9 mouse cellular contexts compared by ENCODE assay signal in genomic region chr4:120225135-120225780, GRCm38 (mm10).
DNase-seq lines count a peak whose midpoint lies in the region; ATAC-seq and TF ChIP-seq lines count a peak whose summit lies in the region.
"Had no signal": no experiment of that assay in that cellular context is flagged by ENCODE, and none has a peak within 500 bp of the region (broad histone marks: within the 10 kb centered on the region; RNA-seq: fewer than 3 reads in every experiment).

No protein-coding gene starts in this region.

- TF ChIP-seq POLR2A in bone marrow macrophage, adult 2 months (IDR thresholded peaks at IDR 0.05; ENCODE audit: borderline replicate concordance, low read depth, low read length) = no peak

- no peak overlapping the region for H3K4me3 ChIP-seq in bone marrow macrophage, adult 2 months (ENCODE audit: insufficient read depth, low read length)
- H3K4me3 ChIP-seq: limb, embryonic 15.5 days had no signal

- ATAC-seq in erythroblast, adult 5-6 weeks (replicated peaks; ENCODE audit: low FRiP score, poor library complexity, severe bottlenecking) = 0 out of 2 replicates have a peak, but pooled peaks have one; percentile 19
- peak; percentile 71 for ATAC-seq in megakaryocyte, adult 5-6 weeks (ENCODE audit: poor library complexity, severe bottlenecking)
- no peak for ATAC-seq in erythroid progenitor cell, adult 5-6 weeks (replicated peaks; ENCODE audit: low FRiP score, poor library complexity, severe bottlenecking)

- TF ChIP-seq CTCF in bone marrow macrophage, adult 2 months (IDR thresholded peaks at IDR 0.05; ENCODE audit: low read depth, low read length) = peak; percentile 78

- intact Hi-C loops in heart, postnatal 36 days (cut with DNase I) = loop anchor here (1.0 to 2.0 kb wide), 3 partner anchors 74 to 156 kb away; no protein-coding TSS in a partner anchor

- DNase-seq in MEL-GATA-1-ER (ENCODE audit: extremely low read depth, low read depth) = peak; percentile 44
- peak; percentile 77 for DNase-seq in heart, postnatal 36 days
- DNase-seq in layer of hippocampus, postnatal 25 days (ENCODE audit: extremely low spot score in 1 of 2, low spot score in 1 of 2) = peak; percentile 59 to 82
- peak; percentile 64 for DNase-seq in right cerebral cortex, postnatal 25 days

- H3K4me1 ChIP-seq in bone marrow macrophage, adult 2 months (ENCODE audit: control insufficient read depth, insufficient read depth, low read length) = no peaks in the 10 kb centered on the region

- H3K27ac ChIP-seq in bone marrow macrophage, adult 2 months (ENCODE audit: insufficient read depth, low read depth, low read length) = no peak overlapping the region
- H3K27ac ChIP-seq: limb, embryonic 15.5 days had no signal
